Mouse (Mus musculus) c-Kit-positive CD71-positive TER-119-negative erythroid progenitor cells, embryonic 14.5 days (primary cell): ENCODE measurements around the gene Mapk12.

ENCODE experiments used
- DNase-seq: peaks from one replicate; pipeline ENCODE4 v3.0.0-alpha.2; 2013; ENCODE audit warnings: low read depth

Gene Mapk12

DNA sequence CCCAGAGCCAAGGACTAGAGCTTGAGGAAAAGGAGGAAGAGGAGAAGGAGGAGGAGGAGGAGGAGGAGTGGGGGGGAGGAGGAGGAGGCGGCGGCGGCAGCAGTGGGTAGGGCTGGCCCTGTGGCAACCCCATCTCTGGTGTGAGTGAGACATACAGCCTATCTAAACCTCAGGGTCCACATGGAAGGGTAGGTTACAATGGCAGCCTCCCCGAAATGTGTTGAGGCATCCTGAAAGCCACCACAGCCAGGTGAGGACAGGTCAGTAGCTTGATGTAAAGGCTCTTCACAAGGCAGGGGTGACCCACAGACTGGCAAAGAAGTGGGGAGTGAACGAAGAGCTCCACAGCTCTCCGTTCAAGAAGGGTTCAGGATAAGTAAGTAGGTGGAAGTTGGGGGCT lies 2.0 kb downstream of the Mapk12 start:
- no peak for DNase-seq

GRCm38 (mm10) chr15:89138046-89138405 lies 2.5 kb downstream of the Mapk12 start:
- DNase-seq, result no peak

- no peak for DNase-seq
These were observed 3.0 kb downstream of the Mapk12 start for GRCm38 (mm10) chr15:89137378-89138045.

GRCm38 (mm10) chr15:89136461-89137155 lies 3.9 kb downstream of the Mapk12 start:
- no peak for DNase-seq

DNA sequence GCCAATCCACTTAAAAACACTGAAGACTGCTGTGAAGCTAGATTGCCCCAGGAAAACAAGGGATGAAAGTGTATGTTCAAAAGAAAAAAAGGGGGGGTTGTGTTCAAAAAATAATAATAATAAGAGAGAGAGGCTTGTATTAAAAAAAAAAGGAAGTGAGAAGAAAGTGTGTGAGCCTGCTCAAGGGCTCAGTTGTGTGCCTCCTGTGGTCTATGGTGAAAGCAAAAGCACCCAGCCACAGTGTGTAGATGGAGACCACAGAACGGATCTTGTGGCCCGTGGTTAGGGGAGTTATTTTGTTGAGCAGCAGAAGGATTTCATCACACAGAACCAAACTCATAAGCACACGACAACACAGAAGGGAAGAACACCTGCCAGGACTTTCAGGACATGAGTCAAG lies 9.2 kb downstream of the Mapk12 start:
- DNase-seq, result no peak

GRCm38 (mm10) chr15:89130245-89130644 lies 10.3 kb downstream of the Mapk12 start:
- DNase-seq, result no peak

DNA sequence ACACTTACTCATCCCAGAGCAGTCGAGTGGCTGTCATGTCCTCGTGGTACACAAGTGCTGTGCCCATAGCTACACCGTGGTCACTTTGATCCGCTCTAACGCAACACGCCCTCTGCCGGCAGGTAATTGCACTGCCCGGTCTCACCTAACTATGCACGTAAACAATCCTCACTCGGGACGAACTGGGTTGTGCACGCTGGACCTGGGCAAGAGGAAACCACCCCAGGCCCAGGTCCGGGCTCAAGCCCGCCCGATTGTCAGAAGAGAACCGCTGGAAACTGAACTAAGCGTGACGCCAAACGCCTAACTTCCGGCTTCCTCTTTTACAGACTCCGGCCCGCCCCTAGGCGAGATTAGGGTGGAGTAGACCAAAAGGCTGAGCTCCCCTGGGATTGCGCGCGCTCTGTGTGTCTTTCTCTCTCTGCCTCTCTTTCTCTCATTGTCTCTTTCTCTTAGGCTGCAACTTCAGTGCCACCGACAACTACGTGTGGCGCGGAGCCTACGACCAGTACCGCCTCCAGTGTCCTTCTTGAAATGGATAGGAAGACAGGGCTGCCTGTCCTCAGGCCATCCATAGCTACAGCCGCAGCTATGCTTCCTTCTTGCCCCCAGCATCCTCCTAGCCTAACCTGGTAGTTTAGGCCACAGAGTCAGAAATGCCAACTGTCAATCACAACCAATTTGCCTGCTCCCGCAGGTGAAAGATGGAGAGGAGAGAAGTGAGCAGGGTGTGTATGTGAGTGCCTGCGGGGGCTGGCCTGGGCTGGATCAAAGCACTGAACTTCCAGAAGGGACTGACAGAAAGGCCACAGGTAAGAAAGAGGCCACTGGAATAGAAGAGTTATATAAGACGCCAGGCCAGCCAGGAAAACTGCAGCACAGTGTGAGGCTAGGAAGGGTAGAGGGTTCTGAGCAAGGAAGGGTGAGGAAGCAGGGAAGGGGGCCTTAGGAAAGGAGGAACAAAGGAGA lies 11.8 kb downstream of the Mapk12 start, which contains the start of gene Hdac10:
Gene Hdac10, minus strand, starts transcription at position 319 of the 969 bp plus-strand sequence.
- DNase-seq, result peak; percentile 78

- no peak for DNase-seq
These were observed 13.1 kb downstream of the Mapk12 start for GRCm38 (mm10) chr15:89127364-89127940.

DNA sequence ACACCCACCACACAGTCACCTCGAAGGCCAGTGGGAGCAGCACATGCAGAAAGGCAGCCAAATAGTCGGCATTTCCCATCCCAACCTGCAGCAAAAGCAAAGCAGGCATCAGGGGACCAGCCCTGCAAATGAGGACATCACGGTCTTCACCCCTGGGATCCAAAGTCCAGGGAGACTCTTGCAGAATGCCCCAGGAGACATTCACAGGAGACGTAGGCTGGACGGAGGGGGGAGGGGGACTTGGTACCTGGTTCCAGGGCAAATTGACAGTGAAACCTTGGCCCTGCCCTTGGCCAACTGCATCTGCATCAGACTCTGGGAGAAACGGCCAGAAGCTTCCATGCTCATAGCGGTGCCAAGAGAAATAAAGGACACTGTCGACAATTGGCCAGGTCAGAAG lies 13.9 kb downstream of the Mapk12 start:
- DNase-seq, result no peak

DNA sequence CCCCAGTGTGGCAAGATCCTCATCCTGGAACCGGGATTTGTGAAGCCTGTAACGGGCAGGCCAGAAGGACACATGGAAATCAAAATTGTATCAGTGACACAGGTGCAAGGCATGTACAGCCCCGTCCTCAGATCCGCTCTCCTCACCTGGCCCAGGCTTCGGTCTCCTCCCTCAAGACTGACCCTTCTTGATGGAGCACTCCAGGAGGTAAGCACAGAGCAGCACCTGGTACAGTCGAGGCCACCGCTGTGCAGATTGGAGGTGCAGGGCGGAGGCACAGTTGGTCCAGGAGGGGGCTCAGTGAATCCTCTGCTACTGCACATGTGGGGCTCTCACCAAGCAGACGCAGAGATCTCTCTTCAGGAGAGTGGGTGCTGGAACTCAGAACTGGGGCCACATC lies 15.2 kb downstream of the Mapk12 start:
- DNase-seq, result no peak

- no peak for DNase-seq
These were observed 16.2 kb downstream of the Mapk12 start for GRCm38 (mm10) chr15:89124312-89124711.

GRCm38 (mm10) chr15:89123595-89123994 lies 16.9 kb downstream of the Mapk12 start:
- DNase-seq, result no peak

GRCm38 (mm10) chr15:89122649-89123366 lies 17.7 kb downstream of the Mapk12 start, which contains the start of gene Tubgcp6:
Gene Tubgcp6, minus strand, starts transcription at chr15:89123112.
- peak; percentile 97 for DNase-seq

GRCm38 (mm10) chr15:89118007-89118406 lies 22.5 kb downstream of the Mapk12 start:
- no peak for DNase-seq

DNA sequence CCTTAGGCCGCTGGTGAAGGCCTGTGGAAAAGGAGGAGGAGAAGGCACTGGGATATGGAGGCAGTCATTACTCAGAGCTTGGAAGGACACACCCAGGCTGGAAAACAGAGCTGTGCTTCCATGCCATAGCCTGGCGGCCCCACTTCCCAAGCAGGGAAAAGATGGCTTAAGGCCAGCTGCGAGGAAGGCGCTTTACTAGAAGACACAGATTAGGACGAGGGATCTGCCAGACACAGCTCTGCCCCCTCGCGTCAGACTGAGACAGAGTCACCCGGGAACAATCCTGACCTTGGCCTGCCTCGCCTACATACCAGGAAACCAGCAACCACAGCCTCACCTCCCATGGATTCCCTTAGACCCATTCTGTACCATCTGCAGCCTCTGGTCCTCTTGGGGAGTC lies 30.4 kb downstream of the Mapk12 start:
- no peak for DNase-seq

DNA sequence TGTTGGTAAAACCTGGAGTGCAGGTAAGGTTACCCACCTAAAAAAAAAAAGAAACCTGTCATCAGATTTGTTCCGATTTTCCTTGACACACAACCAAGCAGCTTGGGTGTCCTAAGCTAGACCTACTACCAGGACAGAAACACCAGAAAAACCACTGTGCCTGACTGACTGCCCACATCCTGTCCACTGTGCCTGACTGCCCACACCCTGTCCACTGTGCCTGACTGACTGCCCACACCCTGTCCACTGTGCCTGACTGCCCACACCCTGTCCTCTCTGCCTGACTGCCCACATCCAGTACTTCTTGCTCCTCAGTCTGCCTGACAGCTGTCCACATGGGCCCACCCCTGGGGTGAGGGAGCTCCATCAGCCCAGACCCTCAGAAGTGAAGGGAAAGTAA lies 33.5 kb downstream of the Mapk12 start:
- no peak for DNase-seq

- no peak for DNase-seq
These were observed 34.4 kb downstream of the Mapk12 start for GRCm38 (mm10) chr15:89106073-89106472.

DNA sequence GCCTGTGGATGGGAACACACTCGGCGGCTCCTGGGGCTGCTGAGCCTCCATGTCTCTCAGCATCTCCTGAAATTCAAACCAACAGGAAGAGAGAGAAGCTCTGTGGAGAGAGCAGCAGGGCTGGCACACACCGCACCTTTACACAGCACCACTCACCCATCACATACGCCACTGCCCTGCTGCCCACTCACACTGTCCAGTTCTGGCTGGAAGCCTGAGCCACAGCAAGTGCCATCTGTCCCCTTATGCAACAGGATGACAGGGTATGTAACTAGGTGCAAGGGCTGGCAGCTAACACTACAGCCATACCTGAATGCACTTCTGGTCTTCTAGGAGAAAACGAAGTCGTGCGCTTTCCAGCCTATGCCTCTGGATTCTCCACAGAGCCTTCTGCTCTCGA lies 36.1 kb downstream of the Mapk12 start:
- no peak for DNase-seq

DNA sequence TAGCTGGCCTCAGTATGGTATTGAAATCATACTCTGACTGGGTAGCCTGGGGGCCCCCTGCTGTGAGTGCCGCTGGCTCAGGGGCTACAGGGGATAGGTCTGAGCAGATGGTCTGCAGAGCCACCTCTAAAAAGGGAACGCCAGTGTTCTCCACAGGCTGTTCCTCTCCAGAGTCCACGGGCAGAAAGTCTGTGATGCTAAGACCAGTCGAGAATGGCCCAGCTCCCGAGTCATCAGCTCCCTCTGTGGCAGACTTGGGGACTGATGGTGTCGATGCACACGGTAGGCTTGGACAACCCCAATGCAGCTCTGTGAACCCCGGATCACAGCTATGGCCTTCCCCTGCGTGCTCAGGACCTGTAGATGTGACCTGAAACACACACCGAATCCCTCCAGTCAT lies 36.6 kb downstream of the Mapk12 start:
- no peak for DNase-seq

DNA sequence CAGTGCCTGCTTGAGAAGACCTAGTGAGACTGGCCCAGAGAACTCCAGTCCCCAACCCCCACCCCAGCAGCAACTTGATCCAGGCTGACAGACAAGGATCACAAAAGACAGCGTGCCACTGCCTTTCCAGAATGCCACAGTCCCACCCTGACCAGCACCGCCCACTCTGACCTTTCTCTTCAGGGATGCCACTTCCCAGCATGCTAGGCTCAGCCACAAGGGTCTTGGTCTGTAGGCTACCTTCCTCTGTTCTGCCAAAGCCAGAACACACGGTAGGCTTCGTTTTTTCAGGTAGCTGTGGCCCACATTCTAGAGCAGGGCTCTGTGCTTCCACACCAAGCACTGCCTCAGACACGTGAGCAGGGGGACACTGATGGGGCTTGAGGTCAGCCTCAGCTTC lies 37.9 kb downstream of the Mapk12 start:
- no peak for DNase-seq

DNA sequence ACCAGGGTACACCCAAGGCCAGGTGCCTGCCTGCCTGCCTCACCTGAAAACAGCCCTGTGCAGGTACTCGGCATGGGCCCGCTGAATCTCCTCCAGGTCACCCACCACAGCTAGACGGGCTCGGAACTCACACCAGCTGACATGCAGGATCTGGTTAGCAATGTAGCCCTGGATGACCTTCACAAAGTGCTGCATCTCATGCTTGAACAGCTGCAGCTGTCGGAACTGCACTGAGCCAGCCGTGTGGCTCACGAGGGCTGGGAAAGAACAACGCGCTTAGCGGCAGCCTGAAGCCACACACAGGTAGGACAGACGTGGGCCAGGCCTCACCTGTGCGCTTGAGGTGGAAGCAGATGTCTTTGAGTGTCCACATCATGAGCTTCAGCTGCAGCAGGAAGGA lies 39.7 kb downstream of the Mapk12 start:
- no peak for DNase-seq

DNA sequence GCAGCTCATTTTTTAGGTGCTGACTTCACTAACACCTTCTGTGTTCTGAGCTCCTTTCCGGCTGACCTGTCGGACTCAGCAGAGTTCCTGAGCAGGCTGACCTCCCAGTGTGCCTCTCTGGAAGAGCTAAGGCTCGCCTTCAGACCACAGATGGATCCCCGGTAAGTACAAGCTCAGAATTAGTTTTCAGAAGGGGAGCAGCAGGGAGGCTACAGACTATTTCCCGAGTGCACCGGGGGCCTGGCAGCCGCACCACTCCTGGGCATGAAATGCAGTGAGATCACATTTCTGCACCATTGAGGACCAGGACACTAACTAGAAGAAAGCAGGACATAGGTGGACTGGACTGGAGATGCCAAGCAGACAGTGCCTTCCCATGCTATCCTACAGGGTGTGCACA lies 41.9 kb downstream of the Mapk12 start:
- no peak for DNase-seq
